Mouse (Mus musculus) limb, embryonic 11.5 days (tissue): ENCODE measurements at regions not wholly inside any gene's neighbourhood (a gene's known extent, or its start where the extent isn't known, plus 50 kb on each side); places are given as distances from the start of the nearest gene placed in this dataset.

Source experiments
- ATAC-seq: fragments of 200-750 bp; cut with Nextera tagmentation; 2 replicates; pipeline ENCODE4 v1.8.0; 2017; ENCODE audit warnings: low read depth; ENCODE audit not compliant: insufficient number of reproducible peaks, low FRiP score, low TSS enrichment
- DNase-seq: peaks from one replicate; pipeline ENCODE4 v3.0.0-alpha.2; 2015; ENCODE audit warnings: low spot score
- H3K27ac ChIP-seq: fragments of 300-500 bp; sonication (generic); replicated peaks from 2 replicates; pipeline ENCODE4 v1.5.1; 2014; ENCODE audit warnings: low read depth, mild to moderate bottlenecking, low read length
- H3K27me3 ChIP-seq: fragments of 300-500 bp; sonication (generic); 2 replicates; pipeline ENCODE4 v1.6.1; 2014; ENCODE audit warnings: mild to moderate bottlenecking, low read length, mixed read lengths; ENCODE audit not compliant: control insufficient read depth, insufficient read depth
- H3K36me3 ChIP-seq: fragments of 300-500 bp; sonication (generic); 2 replicates; pipeline ENCODE4 v1.6.1; 2014; ENCODE audit warnings: mild to moderate bottlenecking, low read length, moderate library complexity, mixed read lengths; ENCODE audit not compliant: control insufficient read depth, insufficient read depth
- H3K4me1 ChIP-seq: fragments of 300-500 bp; sonication (generic); 2 replicates; pipeline ENCODE4 v1.6.1; 2014; ENCODE audit warnings: low read length, mixed read lengths; ENCODE audit not compliant: control insufficient read depth, insufficient read depth
- H3K4me2 ChIP-seq: fragments of 300-500 bp; sonication (generic); 2 replicates; pipeline ENCODE4 v1.6.1; 2014; ENCODE audit warnings: low read depth, mild to moderate bottlenecking, moderate library complexity; ENCODE audit not compliant: severe bottlenecking
- H3K4me3 ChIP-seq: fragments of 300-500 bp; sonication (generic); 2 replicates; pipeline ENCODE4 v1.5.1; 2014; ENCODE audit warnings: low read depth, low read length
- H3K9ac ChIP-seq: fragments of 300-500 bp; sonication (generic); 2 replicates; pipeline ENCODE4 v1.6.1; 2014; ENCODE audit warnings: mild to moderate bottlenecking, low read length
- H3K9me3 ChIP-seq: fragments of 300-500 bp; sonication (generic); 2 replicates; pipeline ENCODE4 v1.6.1; 2016; ENCODE audit warnings: low read length; ENCODE audit not compliant: control insufficient read depth
- WGBS: fragments of 180-500 bp; shearing (Covaris S2); extraction: QIAGEN DNeasy Blood & Tissue Kit; methylation state at CpG from one replicate; pipeline ENCODE4 v1.1.7; 2014; 5-methylcytosine and 5-hydroxymethylcytosine counted together

- Histone ChIP-seq H3K9ac (no peak overlapping the region), H3K36me3 (no peaks in the 10 kb centered on the region), H3K4me1 (no peaks in the 10 kb centered on the region), H3K9me3 (no peaks in the 10 kb centered on the region), H3K4me3 (no peak overlapping the region), H3K27ac (no peak overlapping the region), H3K27me3 (no peaks in the 10 kb centered on the region), H3K4me2 (no peak overlapping the region)
- ATAC-seq (no peak), DNase-seq (no peak)
- WGBS, result 88% methylated on average over 7 of the region's 7 CpGs
These were observed 96.4 kb downstream of the Nedd1 start for GRCm38 (mm10) chr10:92625781-92626180.

- WGBS, result 84% methylated on average over 4 of the region's 5 CpGs
- H3K27me3 ChIP-seq, result no peaks in the 10 kb centered on the region
- no peaks in the 10 kb centered on the region for H3K9me3 ChIP-seq
- DNase-seq (no peak), ATAC-seq (no peak)
- no peaks in the 10 kb centered on the region for H3K4me1 ChIP-seq
- H3K9ac ChIP-seq, result no peak overlapping the region
- no peak overlapping the region for H3K4me3 ChIP-seq
- H3K4me2 ChIP-seq, result no peak overlapping the region
- no peaks in the 10 kb centered on the region for H3K36me3 ChIP-seq
- no peak overlapping the region for H3K27ac ChIP-seq
These were observed 106.4 kb downstream of the Nedd1 start for GRCm38 (mm10) chr10:92615684-92616379.

GRCm38 (mm10) chr10:92614341-92614740 lies 107.9 kb downstream of the Nedd1 start:
- ATAC-seq (no peak), DNase-seq (no peak)
- no peak overlapping the region for H3K4me2 ChIP-seq
- 87% methylated on average over 6 of the region's 6 CpGs for WGBS
- H3K27ac ChIP-seq, result no peak overlapping the region
- H3K9me3 ChIP-seq, result no peaks in the 10 kb centered on the region
- H3K36me3 ChIP-seq, result no peaks in the 10 kb centered on the region
- no peaks in the 10 kb centered on the region for H3K27me3 ChIP-seq
- no peak overlapping the region for H3K4me3 ChIP-seq
- no peaks in the 10 kb centered on the region for H3K4me1 ChIP-seq
- no peak overlapping the region for H3K9ac ChIP-seq

- DNase-seq (no peak), ATAC-seq (no peak)
- Histone ChIP-seq H3K9ac (no peak overlapping the region), H3K4me1 (peaks cover 2% of the 10 kb centered on the region; the same call in 1 of the 2 replicates), H3K4me3 (no peak overlapping the region), H3K36me3 (no peaks in the 10 kb centered on the region), H3K4me2 (no peak overlapping the region), H3K27ac (no peak overlapping the region), H3K9me3 (no peaks in the 10 kb centered on the region), H3K27me3 (no peaks in the 10 kb centered on the region)
- WGBS, result 88% methylated on average over 3 of the region's 3 CpGs
These were observed 111.2 kb downstream of the Nedd1 start for GRCm38 (mm10) chr10:92611060-92611459.

- Histone ChIP-seq H3K4me3 (no peak overlapping the region), H3K9me3 (no peaks in the 10 kb centered on the region), H3K4me2 (no peak overlapping the region), H3K36me3 (no peaks in the 10 kb centered on the region), H3K27me3 (no peaks in the 10 kb centered on the region), H3K9ac (no peak overlapping the region), H3K27ac (no peak overlapping the region), H3K4me1 (peaks cover 2% of the 10 kb centered on the region; the same call in 1 of the 2 replicates)
- DNase-seq (peak; percentile 23), ATAC-seq (no peak)
- 49% methylated on average over 4 of the region's 4 CpGs for WGBS
These were observed 115.5 kb downstream of the Nedd1 start for GRCm38 (mm10) chr10:92606761-92607160.

GRCm38 (mm10) chr10:92605646-92606045 lies 116.6 kb downstream of the Nedd1 start:
- no peak overlapping the region for H3K27ac ChIP-seq
- ATAC-seq (no peak), DNase-seq (peak; percentile 36)
- H3K27me3 ChIP-seq, result no peaks in the 10 kb centered on the region
- no peak overlapping the region for H3K4me3 ChIP-seq
- H3K4me1 ChIP-seq, result peaks cover 2% of the 10 kb centered on the region; the same call in 1 of the 2 replicates
- H3K9me3 ChIP-seq, result no peaks in the 10 kb centered on the region
- H3K9ac ChIP-seq, result no peak overlapping the region
- 29% methylated on average over 3 of the region's 3 CpGs for WGBS
- no peaks in the 10 kb centered on the region for H3K36me3 ChIP-seq
- no peak overlapping the region for H3K4me2 ChIP-seq

- no peak overlapping the region for H3K27ac ChIP-seq
- 27% methylated on average over 4 of the region's 4 CpGs for WGBS
- H3K9me3 ChIP-seq, result no peaks in the 10 kb centered on the region
- peak; percentile 41 for DNase-seq
- no peaks in the 10 kb centered on the region for H3K36me3 ChIP-seq
- H3K4me1 ChIP-seq, result no peaks in the 10 kb centered on the region
- no peaks in the 10 kb centered on the region for H3K27me3 ChIP-seq
- no peak overlapping the region for H3K4me2 ChIP-seq
- no peak for ATAC-seq
- no peak overlapping the region for H3K4me3 ChIP-seq
- no peak overlapping the region for H3K9ac ChIP-seq
These were observed 122.1 kb downstream of the Nedd1 start for GRCm38 (mm10) chr10:92600116-92600515.

GRCm38 (mm10) chr10:92595496-92596355 lies 126.5 kb downstream of the Nedd1 start:
- Histone ChIP-seq H3K4me1 (no peaks in the 10 kb centered on the region), H3K9ac (no peak overlapping the region), H3K4me3 (no peak overlapping the region), H3K27me3 (no peaks in the 10 kb centered on the region), H3K4me2 (no peak overlapping the region), H3K27ac (no peak overlapping the region), H3K9me3 (no peaks in the 10 kb centered on the region), H3K36me3 (no peaks in the 10 kb centered on the region)
- WGBS, result 14% methylated on average over 6 of the region's 6 CpGs
- ATAC-seq (no peak), DNase-seq (no peak)
